Mouse (Mus musculus) lung, embryonic 16.5 days (tissue): ENCODE measurements around the gene Cobl. TPM values are rescaled to one million over a fixed set of nuclear protein-coding genes. Genes with fewer than 3 reads are reported as not detected.
A peak's percentile ranks its signal among the peaks of the same experiment; 100 is the strongest.

Experiments
- ATAC-seq: fragments of 200-750 bp; cut with Nextera tagmentation; 2 replicates; pipeline ENCODE4 v1.8.0; 2017; ENCODE audit warnings: low read depth, mild to moderate bottlenecking, moderate library complexity
- H3K27ac ChIP-seq: fragments of 300-500 bp; sonication (generic); 2 replicates; pipeline ENCODE4 v1.5.1; 2014; ENCODE audit warnings: mild to moderate bottlenecking, control low read depth, low read length
- H3K27me3 ChIP-seq: fragments of 300-500 bp; sonication (generic); 2 replicates; pipeline ENCODE4 v1.6.1; 2014; ENCODE audit warnings: low read depth, low read length, mixed read lengths; ENCODE audit not compliant: control insufficient read depth, insufficient read depth
- H3K36me3 ChIP-seq: fragments of 300-500 bp; sonication (generic); 2 replicates; pipeline ENCODE4 v1.6.1; 2014; ENCODE audit warnings: low read length; ENCODE audit not compliant: control insufficient read depth, insufficient read depth
- H3K4me1 ChIP-seq: fragments of 300-500 bp; sonication (generic); replicated peaks from 2 replicates; pipeline ENCODE4 v1.6.1; 2014; ENCODE audit warnings: low read length, mixed read lengths; ENCODE audit not compliant: control insufficient read depth, insufficient read depth
- H3K4me2 ChIP-seq: fragments of 300-500 bp; sonication (generic); 2 replicates; pipeline ENCODE4 v1.6.1; 2014; ENCODE audit warnings: low read depth, low read length, control low read depth
- H3K4me3 ChIP-seq: fragments of 300-500 bp; sonication (generic); 2 replicates; pipeline ENCODE4 v1.5.1; 2014; ENCODE audit warnings: mild to moderate bottlenecking, low read length, control low read depth
- H3K9ac ChIP-seq: fragments of 300-500 bp; sonication (generic); 2 replicates; pipeline ENCODE4 v1.6.1; 2014; ENCODE audit warnings: low read length, control low read depth
- H3K9me3 ChIP-seq: fragments of 300-500 bp; sonication (generic); 2 replicates; pipeline ENCODE4 v1.6.1; 2016; ENCODE audit warnings: low read length; ENCODE audit not compliant: control insufficient read depth
- WGBS: fragments of 180-500 bp; shearing (Covaris S2); extraction: QIAGEN DNeasy Blood & Tissue Kit; methylation state at CpG from one replicate; pipeline ENCODE4 v1.1.7; 2014; 5-methylcytosine and 5-hydroxymethylcytosine counted together
- polyA plus RNA-seq: library from polyadenylated mRNA; unstranded; fragments of >200 nt; fragmentation: Nextera tagmentation; extraction: Ambion mirVana; gene quantifications from 2 replicates; pipeline ENCODE4 v1.2.1, GENCODE M21; 2015

The Cobl gene
- polyA plus RNA-seq = 12.4 and 12.6 TPM in 2 replicates

DNA sequence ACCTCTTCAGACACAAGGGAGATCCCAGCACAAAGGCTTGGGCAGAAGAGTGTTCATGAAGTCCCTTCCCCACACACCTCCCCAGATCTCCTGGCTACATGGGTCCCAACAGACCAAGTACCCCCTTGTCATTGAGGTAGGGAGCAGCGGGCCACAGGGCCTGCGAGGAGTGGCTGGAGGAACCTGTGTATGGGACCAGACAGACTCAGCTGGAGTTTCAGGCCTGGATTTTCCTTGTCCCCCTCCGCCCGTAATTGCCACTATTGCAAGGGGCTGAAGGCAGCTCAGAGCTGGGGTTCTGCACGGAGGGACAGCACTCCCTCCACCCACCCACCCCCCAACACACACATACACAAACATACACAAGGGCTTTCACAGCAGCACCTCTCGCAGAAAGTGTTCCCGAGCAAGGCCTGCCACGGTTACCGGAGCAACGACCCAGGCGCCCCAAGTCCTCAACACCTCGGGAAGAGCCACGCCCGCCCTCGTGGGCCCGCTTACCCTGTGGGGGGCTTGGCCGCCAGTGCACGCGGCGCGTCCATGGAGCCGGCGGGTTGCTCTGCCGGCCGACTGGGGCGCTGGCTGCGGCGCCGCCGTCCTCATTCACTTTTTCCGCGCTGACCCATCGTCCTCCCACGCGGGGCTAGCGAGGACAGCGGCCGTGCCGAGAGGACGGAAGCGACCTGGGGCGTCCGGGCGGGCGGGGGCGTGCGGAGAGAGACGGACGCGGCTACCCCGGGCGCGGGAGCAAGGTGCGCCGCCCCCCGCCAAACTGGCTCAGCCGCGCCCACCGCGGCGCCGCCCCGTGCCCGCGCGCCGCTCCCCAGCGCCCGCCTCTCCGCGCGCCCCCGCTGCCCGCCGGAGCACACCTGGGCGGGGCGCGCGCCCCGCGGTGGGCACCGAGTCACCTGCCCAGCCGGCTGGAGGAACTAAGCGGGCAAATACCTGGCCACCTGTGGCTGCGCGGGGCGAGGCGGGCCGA, at the start of gene Cobl:
Gene Cobl (minus strand): TSS at position 780 of the 982 bp plus-strand sequence.
- WGBS = under 1% methylated on average over 72 of the region's 89 CpGs
- Histone ChIP-seq H3K4me2 (peak within 1 kb of the TSS; percentile 92), H3K27ac (peak within 1 kb of the TSS; percentile 80)

GRCm38 (mm10) chr11:12513796-12514195, 49.0 kb upstream of the Cobl start:
- Histone ChIP-seq H3K36me3 (no peaks in the 10 kb centered on the region), H3K4me2 (no peak overlapping the region), H3K4me3 (no peak overlapping the region), H3K9ac (no peak overlapping the region), H3K4me1 (no peaks in the 10 kb centered on the region; the same call in 1 of the 2 replicates), H3K27me3 (no peaks in the 10 kb centered on the region), H3K27ac (no peak overlapping the region), H3K9me3 (no peaks in the 10 kb centered on the region)
- 26% methylated on average over 5 of the region's 5 CpGs for WGBS
- ATAC-seq = no peak

More for the DNA sequence above, at the start of gene Cobl:
- H3K9me3 ChIP-seq = no peaks in the 10 kb centered on the region
- no peaks in the 10 kb centered on the region for H3K36me3 ChIP-seq
- H3K4me3 ChIP-seq = peak within 1 kb of the TSS; percentile 73
- H3K27me3 ChIP-seq = peaks cover 6% of the 10 kb centered on the region; the same call in 1 of the 2 replicates
- ATAC-seq = peak; percentile 87
- H3K4me1 ChIP-seq = 0 out of 2 replicates have a peak, but pooled peaks cover 7% of the 10 kb centered on the region
- peak within 1 kb of the TSS; percentile 77 for H3K9ac ChIP-seq

DNA sequence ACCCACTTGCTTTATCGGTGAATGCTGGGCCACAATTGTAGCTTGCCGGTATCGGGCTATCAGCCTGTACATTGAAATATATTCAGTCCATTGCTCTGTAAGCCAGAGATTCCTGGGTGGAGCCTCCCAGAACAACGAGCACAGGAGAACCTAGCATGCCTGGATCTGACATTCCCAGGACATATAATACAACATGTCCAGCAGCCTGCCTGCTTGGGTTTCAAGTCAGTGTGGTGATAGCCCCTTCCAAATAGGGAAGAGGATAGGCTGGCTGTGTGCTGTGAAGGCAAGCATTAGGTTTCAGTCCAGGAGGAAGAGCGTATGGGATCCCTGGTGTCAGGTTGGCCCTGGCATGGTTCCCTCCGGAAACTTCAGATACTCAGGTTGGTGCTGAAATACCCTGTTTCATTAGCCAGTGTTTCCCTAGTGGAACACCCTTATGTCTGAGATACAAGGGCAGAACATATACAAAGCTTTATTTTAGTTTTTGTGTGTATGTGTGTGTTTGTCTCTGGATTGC, 41.7 kb upstream of the Cobl start:
- Histone ChIP-seq H3K36me3 (no peaks in the 10 kb centered on the region), H3K4me3 (no peak overlapping the region), H3K9ac (no peak overlapping the region), H3K27me3 (no peaks in the 10 kb centered on the region), H3K9me3 (no peaks in the 10 kb centered on the region), H3K27ac (no peak overlapping the region), H3K4me2 (no peak overlapping the region), H3K4me1 (no peaks in the 10 kb centered on the region)
- ATAC-seq = no peak
- WGBS = 91% methylated on average over 6 of the region's 6 CpGs

- no peak overlapping the region for H3K27ac ChIP-seq
- H3K36me3 ChIP-seq = no peaks in the 10 kb centered on the region
- ATAC-seq = no peak
- WGBS = 74% methylated on average over 4 of the region's 4 CpGs
- H3K4me3 ChIP-seq = no peak overlapping the region
- no peaks in the 10 kb centered on the region for H3K27me3 ChIP-seq
- no peak overlapping the region for H3K9ac ChIP-seq
- no peaks in the 10 kb centered on the region for H3K9me3 ChIP-seq
- H3K4me2 ChIP-seq = no peak overlapping the region
- no peaks in the 10 kb centered on the region for H3K4me1 ChIP-seq
Observed at GRCm38 (mm10) chr11:12503756-12504155, 39.0 kb upstream of the Cobl start.

GRCm38 (mm10) chr11:12501721-12502120, 37.0 kb upstream of the Cobl start:
- no peaks in the 10 kb centered on the region for H3K27me3 ChIP-seq
- WGBS = 68% methylated on average over 3 of the region's 3 CpGs
- H3K36me3 ChIP-seq = no peaks in the 10 kb centered on the region
- H3K4me1 ChIP-seq = no peaks in the 10 kb centered on the region
- H3K4me3 ChIP-seq = no peak overlapping the region
- no peak for ATAC-seq
- H3K9me3 ChIP-seq = no peaks in the 10 kb centered on the region
- H3K9ac ChIP-seq = no peak overlapping the region
- H3K27ac ChIP-seq = no peak overlapping the region
- H3K4me2 ChIP-seq = no peak overlapping the region

GRCm38 (mm10) chr11:12493791-12494190, 29.0 kb upstream of the Cobl start:
- no peak overlapping the region for H3K27ac ChIP-seq
- ATAC-seq = no peak
- no peak overlapping the region for H3K9ac ChIP-seq
- H3K4me2 ChIP-seq = no peak overlapping the region
- H3K4me1 ChIP-seq = no peaks in the 10 kb centered on the region
- no peak overlapping the region for H3K4me3 ChIP-seq
- no peaks in the 10 kb centered on the region for H3K9me3 ChIP-seq
- H3K27me3 ChIP-seq = no peaks in the 10 kb centered on the region
- no peaks in the 10 kb centered on the region for H3K36me3 ChIP-seq

- Histone ChIP-seq H3K4me1 (no peaks in the 10 kb centered on the region), H3K9me3 (no peaks in the 10 kb centered on the region), H3K9ac (no peak overlapping the region), H3K27me3 (no peaks in the 10 kb centered on the region), H3K4me3 (no peak overlapping the region), H3K4me2 (no peak overlapping the region), H3K36me3 (no peaks in the 10 kb centered on the region), H3K27ac (peak overlapping the region; percentile 57)
- 64% methylated on average over 3 of the region's 3 CpGs for WGBS
- ATAC-seq = peak; percentile 78
Observed at GRCm38 (mm10) chr11:12479856-12480403, 15.2 kb upstream of the Cobl start.

- Histone ChIP-seq H3K4me1 (0 out of 2 replicates have a peak, but pooled peaks cover 2% of the 10 kb centered on the region), H3K9me3 (no peaks in the 10 kb centered on the region), H3K36me3 (no peaks in the 10 kb centered on the region), H3K27ac (no peak overlapping the region), H3K9ac (no peak overlapping the region), H3K27me3 (no peaks in the 10 kb centered on the region), H3K4me2 (no peak overlapping the region), H3K4me3 (no peak overlapping the region)
- ATAC-seq = no peak
- 56% methylated on average over 5 of the region's 5 CpGs for whole genome bisulfite sequencing
Observed at GRCm38 (mm10) chr11:12474299-12474935, 9.7 kb upstream of the Cobl start.
